Mouse (Mus musculus): Measurements from ENCODE around the gene Rhox4c.
"Not testable (repeated sequence)": the region's sequence is repeated elsewhere in the genome, so short reads cannot be mapped to it uniquely, and the experiment has no call there.

GRCm38 (mm10) chrX:37432194-37432593 lies 47.9 kb upstream of the Rhox4c start, which contains the start of gene Rhox4b:
- not testable (repeated sequence) for TF ChIP-seq CTCF, EP300 (IDR thresholded peaks at IDR 0.05; ENCODE audit: low read depth)
